Mouse (Mus musculus) midbrain, postnatal 0 days (tissue): ENCODE measurements at regions not wholly inside any gene's neighbourhood (a gene's known extent, or its start where the extent isn't known, plus 50 kb on each side); places are given as distances from the start of the nearest gene placed in this dataset.

Source experiments
- ATAC-seq: fragments of 200-750 bp; cut with Nextera tagmentation; 2 replicates; pipeline ENCODE4 v1.8.0; 2017; ENCODE audit warnings: moderate number of reproducible peaks, mild to moderate bottlenecking, moderate TSS enrichment, moderate library complexity; ENCODE audit not compliant: low FRiP score
- DNase-seq: peaks from one replicate; pipeline ENCODE4 v3.0.0-alpha.2; 2015; ENCODE audit warnings: low spot score
- H3K27ac ChIP-seq: fragments of 300-500 bp; sonication (generic); 2 replicates; pipeline ENCODE4 v1.5.1; 2014; ENCODE audit warnings: low read depth, mild to moderate bottlenecking, low read length, mixed read lengths
- H3K27me3 ChIP-seq: fragments of 300-500 bp; sonication (generic); 2 replicates; pipeline ENCODE4 v1.6.1; 2014; ENCODE audit warnings: low read length, control low read depth, mixed read lengths; ENCODE audit not compliant: insufficient read depth
- H3K36me3 ChIP-seq: fragments of 300-500 bp; sonication (generic); 2 replicates; pipeline ENCODE4 v1.6.1; 2014; ENCODE audit warnings: low read length, control low read depth, mixed read lengths; ENCODE audit not compliant: insufficient read depth
- H3K4me1 ChIP-seq: fragments of 300-500 bp; sonication (generic); 2 replicates; pipeline ENCODE4 v1.6.1; 2014; ENCODE audit warnings: mild to moderate bottlenecking, control low read depth, antibody characterized with exemption, low read length, mixed read lengths; ENCODE audit not compliant: insufficient read depth
- H3K4me2 ChIP-seq: fragments of 300-500 bp; sonication (generic); 2 replicates; pipeline ENCODE4 v1.6.1; 2014; ENCODE audit warnings: low read depth, mild to moderate bottlenecking, low read length, mixed read lengths; ENCODE audit not compliant: poor library complexity, severe bottlenecking
- H3K4me3 ChIP-seq: fragments of 300-500 bp; sonication (generic); 2 replicates; pipeline ENCODE4 v1.5.1; 2014; ENCODE audit warnings: low read depth, mild to moderate bottlenecking, low read length, moderate library complexity
- H3K9ac ChIP-seq: fragments of 300-500 bp; sonication (generic); replicated peaks from 2 replicates; pipeline ENCODE4 v1.6.1; 2014; ENCODE audit warnings: mild to moderate bottlenecking, low read length, moderate library complexity, mixed read lengths; ENCODE audit not compliant: poor library complexity, severe bottlenecking
- H3K9me3 ChIP-seq: fragments of 300-500 bp; sonication (generic); 2 replicates; pipeline ENCODE4 v1.6.1; 2016; ENCODE audit warnings: low read length, control low read depth
- CTCF ChIP-seq: IDR thresholded peaks from 2 replicates; pipeline ENCODE4 v1.5.1; 2016; ENCODE audit warnings: antibody characterized with exemption, mild to moderate bottlenecking
- WGBS: fragments of 180-500 bp; shearing (Covaris S2); extraction: QIAGEN DNeasy Blood & Tissue Kit; methylation state at CpG from one replicate; pipeline ENCODE4 v1.1.7; 2014; 5-methylcytosine and 5-hydroxymethylcytosine counted together

GRCm38 (mm10) chr11:52493336-52493735, 97.1 kb downstream of the 9530068E07Rik start:
- no peak for TF ChIP-seq CTCF
- Histone ChIP-seq H3K9me3 (no peaks in the 10 kb centered on the region), H3K27ac (no peak overlapping the region), H3K27me3 (no peaks in the 10 kb centered on the region), H3K4me3 (no peak overlapping the region), H3K36me3 (no peaks in the 10 kb centered on the region), H3K4me2 (no peak overlapping the region), H3K4me1 (no peaks in the 10 kb centered on the region), H3K9ac (no peak overlapping the region)
- DNase-seq (no peak), ATAC-seq (no peak)
- WGBS = 90% methylated on average over 6 of the region's 6 CpGs

GRCm38 (mm10) chr11:52496908-52497307, 100.7 kb downstream of the 9530068E07Rik start:
- peak; percentile 27; the same call in 1 of the 2 replicates for TF ChIP-seq CTCF
- Histone ChIP-seq H3K9me3 (no peaks in the 10 kb centered on the region), H3K36me3 (no peaks in the 10 kb centered on the region), H3K27me3 (no peaks in the 10 kb centered on the region), H3K9ac (no peak overlapping the region), H3K4me3 (no peak overlapping the region), H3K27ac (no peak overlapping the region), H3K4me2 (no peak overlapping the region), H3K4me1 (no peaks in the 10 kb centered on the region)
- WGBS = 90% methylated on average over 3 of the region's 3 CpGs
- DNase-seq (no peak), ATAC-seq (no peak)

- no peaks in the 10 kb centered on the region for H3K27me3 ChIP-seq
- no peak overlapping the region for H3K4me3 ChIP-seq
- no peaks in the 10 kb centered on the region for H3K9me3 ChIP-seq
- no peaks in the 10 kb centered on the region for H3K36me3 ChIP-seq
- H3K4me2 ChIP-seq = no peak overlapping the region
- DNase-seq (peak; percentile 17), ATAC-seq (no peak)
- TF ChIP-seq CTCF = no peak
- H3K4me1 ChIP-seq = no peaks in the 10 kb centered on the region
- H3K9ac ChIP-seq = no peak overlapping the region
- WGBS = 79% methylated on average over 10 of the region's 10 CpGs
- no peak overlapping the region for H3K27ac ChIP-seq
Measured at GRCm38 (mm10) chr11:52502759-52503365, 106.6 kb downstream of the 9530068E07Rik start.

GRCm38 (mm10) chr11:52511831-52512297, 115.6 kb downstream of the 9530068E07Rik start:
- no peak overlapping the region for H3K4me3 ChIP-seq
- H3K4me1 ChIP-seq = no peaks in the 10 kb centered on the region
- 46% methylated on average over 4 of the region's 4 CpGs for WGBS
- no peak for TF ChIP-seq CTCF
- H3K27ac ChIP-seq = no peak overlapping the region
- H3K36me3 ChIP-seq = no peaks in the 10 kb centered on the region
- H3K4me2 ChIP-seq = no peak overlapping the region
- DNase-seq (no peak), ATAC-seq (no peak)
- H3K9ac ChIP-seq = no peak overlapping the region
- no peaks in the 10 kb centered on the region for H3K27me3 ChIP-seq
- no peaks in the 10 kb centered on the region for H3K9me3 ChIP-seq

GRCm38 (mm10) chr11:52517330-52517729, 121.1 kb downstream of the 9530068E07Rik start:
- ATAC-seq = no peak
- Histone ChIP-seq H3K9ac (no peak overlapping the region), H3K36me3 (no peaks in the 10 kb centered on the region), H3K27me3 (no peaks in the 10 kb centered on the region), H3K4me2 (no peak overlapping the region), H3K4me3 (no peak overlapping the region), H3K4me1 (no peaks in the 10 kb centered on the region), H3K9me3 (no peaks in the 10 kb centered on the region), H3K27ac (no peak overlapping the region)
- DNase-seq = no peak
- peak; percentile 63 for TF ChIP-seq CTCF
- 76% methylated on average over 5 of the region's 5 CpGs for WGBS

GRCm38 (mm10) chr11:52519877-52520276, 123.6 kb downstream of the 9530068E07Rik start:
- H3K4me3 ChIP-seq = no peak overlapping the region
- TF ChIP-seq CTCF = no peak
- H3K27me3 ChIP-seq = no peaks in the 10 kb centered on the region
- H3K9ac ChIP-seq = no peak overlapping the region
- ATAC-seq (no peak), DNase-seq (peak; percentile 60)
- H3K9me3 ChIP-seq = no peaks in the 10 kb centered on the region
- WGBS = 55% methylated on average over 3 of the region's 3 CpGs
- no peaks in the 10 kb centered on the region for H3K36me3 ChIP-seq
- no peak overlapping the region for H3K27ac ChIP-seq
- no peak overlapping the region for H3K4me2 ChIP-seq
- H3K4me1 ChIP-seq = no peaks in the 10 kb centered on the region
